Mouse (Mus musculus) midbrain, embryonic 14.5 days (tissue): ENCODE measurements around the gene Gm28539. TPM values are rescaled to one million over a fixed set of nuclear protein-coding genes. Genes with fewer than 3 reads are reported as not detected.
"Not testable (repeated sequence)": the region's sequence is repeated elsewhere in the genome, so short reads cannot be mapped to it uniquely, and the experiment has no call there.

Experiments used
- ATAC-seq: fragments of 200-750 bp; cut with Nextera tagmentation; 2 replicates; pipeline ENCODE4 v1.8.0; 2017; ENCODE audit warnings: moderate number of reproducible peaks, moderate library complexity; ENCODE audit not compliant: low FRiP score, low TSS enrichment
- DNase-seq: peaks from one replicate; pipeline ENCODE4 v3.0.0-alpha.2; 2015
- H3K27ac ChIP-seq: fragments of 300-500 bp; sonication (generic); replicated peaks from 2 replicates; pipeline ENCODE4 v1.5.1; 2014; ENCODE audit warnings: mild to moderate bottlenecking, low read depth, low read length, moderate library complexity
- H3K27me3 ChIP-seq: fragments of 300-500 bp; sonication (generic); 2 replicates; pipeline ENCODE4 v1.6.1; 2014; ENCODE audit warnings: low read length, control low read depth, mixed read lengths; ENCODE audit not compliant: control insufficient read depth, insufficient read depth
- H3K36me3 ChIP-seq: fragments of 300-500 bp; sonication (generic); 2 replicates; pipeline ENCODE4 v1.6.1; 2014; ENCODE audit warnings: low read length, control low read depth; ENCODE audit not compliant: control insufficient read depth, insufficient read depth
- H3K4me1 ChIP-seq: fragments of 300-500 bp; sonication (generic); 2 replicates; pipeline ENCODE4 v1.6.1; 2014; ENCODE audit warnings: mild to moderate bottlenecking, antibody characterized with exemption, low read length, control low read depth; ENCODE audit not compliant: control insufficient read depth, insufficient read depth
- H3K4me2 ChIP-seq: fragments of 300-500 bp; sonication (generic); 2 replicates; pipeline ENCODE4 v1.6.1; 2014; ENCODE audit warnings: mild to moderate bottlenecking, low read length, moderate library complexity
- H3K4me3 ChIP-seq: fragments of 300-500 bp; sonication (generic); replicated peaks from 2 replicates; pipeline ENCODE4 v1.5.1; 2014; ENCODE audit warnings: low read depth, low read length
- H3K9ac ChIP-seq: fragments of 300-500 bp; sonication (generic); replicated peaks from 2 replicates; pipeline ENCODE4 v1.6.1; 2014; ENCODE audit warnings: mild to moderate bottlenecking, low read length, moderate library complexity
- H3K9me3 ChIP-seq: fragments of 300-500 bp; sonication (generic); 2 replicates; pipeline ENCODE4 v1.6.1; 2016; ENCODE audit warnings: low read length, control low read depth, mixed read lengths; ENCODE audit not compliant: control insufficient read depth
- WGBS: fragments of 180-500 bp; shearing (Covaris S2); extraction: QIAGEN DNeasy Blood & Tissue Kit; methylation state at CpG from one replicate; pipeline ENCODE4 v1.1.7; 2014; 5-methylcytosine and 5-hydroxymethylcytosine counted together
- polyA plus RNA-seq: library from polyadenylated mRNA; unstranded; fragments of >200 nt; fragmentation: Nextera tagmentation; extraction: Ambion mirVana; gene quantifications from 2 replicates; pipeline ENCODE4 v1.2.1, GENCODE M21; 2014

Gm28539 gene
- polyA plus RNA-seq, 1 experiment from 2014 or later = not detected

DNA sequence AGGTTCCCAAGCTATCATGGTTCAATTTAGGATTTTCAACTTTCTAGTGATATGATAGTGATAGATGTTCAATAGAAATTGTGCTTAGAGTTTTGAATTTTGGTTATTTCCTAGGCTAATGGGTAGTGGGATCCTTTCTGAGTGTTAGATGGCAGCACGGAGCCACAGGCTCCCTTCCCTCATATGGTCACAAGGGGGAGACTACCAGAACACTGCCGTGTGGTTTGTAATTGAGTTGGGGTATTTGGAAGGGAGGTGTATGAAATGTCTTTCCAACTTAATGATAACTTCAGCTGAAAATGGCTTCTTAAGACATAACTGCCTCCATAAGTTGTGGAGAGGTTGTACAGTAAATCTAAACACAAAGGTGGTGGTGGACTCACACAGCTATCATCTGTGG is 2.9 kb upstream of the Gm28539 start:
- H3K4me2 ChIP-seq = no peak overlapping the region
- DNase-seq (no peak), ATAC-seq (no peak)
- H3K27me3 ChIP-seq = no peaks in the 10 kb centered on the region
- no peak overlapping the region for H3K4me3 ChIP-seq
- H3K36me3 ChIP-seq = peaks cover 66% of the 10 kb centered on the region
- H3K27ac ChIP-seq = no peak overlapping the region
- no peaks in the 10 kb centered on the region for H3K9me3 ChIP-seq
- no peaks in the 10 kb centered on the region for H3K4me1 ChIP-seq
- no peak overlapping the region for H3K9ac ChIP-seq
- WGBS = 79% methylated on average over 2 of the region's 2 CpGs

DNA sequence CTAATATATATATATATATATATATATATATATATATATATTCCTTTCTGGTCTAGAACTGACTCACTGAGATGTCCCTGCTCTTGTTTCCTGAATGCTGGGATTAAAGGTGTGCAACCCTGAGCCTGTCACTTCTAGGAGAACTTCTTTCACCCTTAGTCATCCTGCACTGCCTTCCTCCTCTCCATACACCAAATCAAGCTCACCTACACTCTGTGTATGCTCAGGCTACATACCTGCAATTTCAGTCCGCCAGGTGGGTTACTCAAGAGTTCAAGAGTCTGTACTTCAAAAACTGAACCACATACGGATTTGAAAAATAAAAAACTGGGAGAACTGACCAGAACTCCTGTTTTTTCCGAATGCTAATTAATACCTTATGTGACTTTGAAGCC is 314 bp upstream of the Gm28539 start:
- peaks cover 46% of the 10 kb centered on the region for H3K36me3 ChIP-seq
- 29% methylated on average over 3 of the region's 3 CpGs for WGBS
- no peak overlapping the region for H3K27ac ChIP-seq
- peak overlapping the region; percentile 70 for H3K4me2 ChIP-seq
- H3K4me3 ChIP-seq = peak overlapping the region; percentile 63
- no peak for DNase-seq
- no peak overlapping the region; the same call in 1 of the 2 replicates for H3K9ac ChIP-seq
- ATAC-seq = peak; percentile 34; the same call in 1 of the 2 replicates
- H3K27me3 ChIP-seq = no peaks in the 10 kb centered on the region
- no peaks in the 10 kb centered on the region for H3K9me3 ChIP-seq
- H3K4me1 ChIP-seq = no peaks in the 10 kb centered on the region

GRCm38 (mm10) chr16:18838346-18838745 is 2.0 kb downstream of the Gm28539 start:
- H3K36me3 ChIP-seq = peaks cover 25% of the 10 kb centered on the region
- no peak overlapping the region for H3K4me3 ChIP-seq
- H3K27me3 ChIP-seq = no peaks in the 10 kb centered on the region
- H3K4me1 ChIP-seq = no peaks in the 10 kb centered on the region
- no peak overlapping the region for H3K4me2 ChIP-seq
- ATAC-seq (no peak), DNase-seq (no peak)
- H3K27ac ChIP-seq = no peak overlapping the region
- H3K9me3 ChIP-seq = no peaks in the 10 kb centered on the region
- no peak overlapping the region for H3K9ac ChIP-seq
- 96% methylated on average over 4 of the region's 4 CpGs for WGBS

GRCm38 (mm10) chr16:18846301-18846820 is 10.0 kb downstream of the Gm28539 start:
- no peak overlapping the region for H3K27ac ChIP-seq
- no peak for DNase-seq
- no peaks in the 10 kb centered on the region for H3K9me3 ChIP-seq
- ATAC-seq = no peak
- H3K4me2 ChIP-seq = no peak overlapping the region
- H3K4me3 ChIP-seq = no peak overlapping the region
- H3K4me1 ChIP-seq = no peaks in the 10 kb centered on the region
- no peak overlapping the region for H3K9ac ChIP-seq
- no peaks in the 10 kb centered on the region for H3K36me3 ChIP-seq
- 89% methylated on average over 15 of the region's 15 CpGs for WGBS
- no peaks in the 10 kb centered on the region for H3K27me3 ChIP-seq

DNA sequence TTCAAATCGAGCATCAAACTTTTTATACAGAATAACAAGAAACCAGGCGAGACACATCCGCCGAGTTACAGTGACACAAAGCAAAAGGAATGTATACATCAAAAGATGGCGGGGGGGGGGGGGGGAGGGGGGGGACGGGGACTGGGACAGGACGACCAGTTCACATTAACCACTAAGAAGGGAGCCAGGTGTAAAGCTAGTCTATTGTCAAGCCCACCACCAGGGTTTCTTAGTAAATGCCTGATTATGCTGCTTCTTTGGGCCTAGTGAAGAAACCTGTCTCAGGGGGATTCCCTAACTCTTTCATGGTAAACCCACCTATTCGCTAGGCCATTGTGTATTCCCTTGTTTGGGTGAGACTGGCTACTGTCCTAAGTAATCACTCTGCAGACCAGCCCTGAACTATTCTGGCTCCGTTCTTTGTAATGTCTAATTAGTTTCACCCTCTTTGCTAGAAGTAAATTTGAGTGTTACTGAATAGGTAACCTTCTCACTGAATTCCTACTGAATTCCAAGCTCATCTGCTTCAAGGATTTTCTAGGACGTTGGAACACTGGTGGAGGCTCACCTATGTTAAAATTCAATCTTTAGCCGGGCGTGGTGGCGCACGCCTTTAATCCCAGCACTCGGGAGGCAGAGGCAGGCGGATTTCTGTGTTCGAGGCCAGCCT is 13.3 kb downstream of the Gm28539 start:
- H3K36me3 ChIP-seq, H3K4me1 ChIP-seq, H3K4me2 ChIP-seq, ATAC-seq, H3K9me3 ChIP-seq, H3K27ac ChIP-seq, H3K27me3 ChIP-seq, DNase-seq, H3K9ac ChIP-seq, H3K4me3 ChIP-seq: not testable (repeated sequence)
- WGBS = 89% methylated on average over 15 of the region's 17 CpGs

- DNase-seq = peak; percentile 72
- Histone ChIP-seq H3K4me3 (no peak overlapping the region), H3K4me2 (no peak overlapping the region), H3K27me3 (no peaks in the 10 kb centered on the region), H3K36me3 (no peaks in the 10 kb centered on the region), H3K27ac (no peak overlapping the region), H3K4me1 (no peaks in the 10 kb centered on the region), H3K9me3 (no peaks in the 10 kb centered on the region), H3K9ac (no peak overlapping the region)
- no peak for ATAC-seq
Observed at GRCm38 (mm10) chr16:18858551-18858950, 22.2 kb downstream of the Gm28539 start.

- Histone ChIP-seq H3K27me3 (no peaks in the 10 kb centered on the region), H3K9me3 (no peaks in the 10 kb centered on the region), H3K36me3 (no peaks in the 10 kb centered on the region), H3K27ac (no peak overlapping the region), H3K4me2 (no peak overlapping the region), H3K4me3 (no peak overlapping the region), H3K4me1 (no peaks in the 10 kb centered on the region), H3K9ac (no peak overlapping the region)
- WGBS = 73% methylated on average over 1 of the region's 1 CpGs
- no peak for DNase-seq
- ATAC-seq = no peak
Observed at GRCm38 (mm10) chr16:18860186-18860585, 23.8 kb downstream of the Gm28539 start.

GRCm38 (mm10) chr16:18870495-18870894 is 34.1 kb downstream of the Gm28539 start:
- not testable (repeated sequence) for H3K9me3 ChIP-seq, H3K4me1 ChIP-seq, H3K4me3 ChIP-seq, H3K27me3 ChIP-seq, DNase-seq, H3K9ac ChIP-seq, H3K27ac ChIP-seq, ATAC-seq, H3K4me2 ChIP-seq
- peaks cover 32% of the 10 kb centered on the region for H3K36me3 ChIP-seq
- WGBS = 94% methylated on average over 1 of the region's 1 CpGs

DNA sequence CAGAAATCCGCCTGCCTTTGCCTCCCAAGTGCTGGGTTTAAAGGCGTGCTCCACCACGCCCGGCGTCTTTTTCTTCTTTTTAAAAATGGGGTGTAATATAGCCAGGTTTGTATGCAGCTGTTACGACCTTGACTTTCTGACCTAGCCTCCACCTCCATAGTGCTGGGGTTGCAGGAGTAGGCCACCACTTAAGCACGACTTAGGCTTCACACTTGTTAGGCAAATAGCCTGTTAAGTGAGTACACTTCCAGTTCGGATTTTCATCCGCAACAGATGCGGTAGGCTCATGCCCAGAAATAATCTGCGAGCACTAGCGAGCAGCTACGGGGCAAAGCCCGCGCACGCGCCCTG is 39.7 kb downstream of the Gm28539 start:
- no peak for ATAC-seq
- peak overlapping the region; percentile 78 for H3K4me2 ChIP-seq
- H3K36me3 ChIP-seq = peaks cover 35% of the 10 kb centered on the region
- no peaks in the 10 kb centered on the region for H3K27me3 ChIP-seq
- no peak for DNase-seq
- peak overlapping the region; percentile 95 for H3K9ac ChIP-seq
- peaks cover 13% of the 10 kb centered on the region for H3K4me1 ChIP-seq
- H3K4me3 ChIP-seq = peak overlapping the region; percentile 88
- H3K27ac ChIP-seq = peak overlapping the region; percentile 95
- H3K9me3 ChIP-seq = no peaks in the 10 kb centered on the region
- WGBS = under 1% methylated on average over 17 of the region's 17 CpGs
